Mouse (Mus musculus) ES-Bruce4 (cell line): ENCODE results near the gene Gm10518. TPM values are rescaled to one million over a fixed set of nuclear protein-coding genes. Genes with fewer than 3 reads are reported as not detected.
A peak's percentile ranks its signal among the peaks of the same experiment; 100 is the strongest.

ENCODE experiments used
- H3K27ac ChIP-seq: 2 replicates; pipeline ENCODE4 v1.5.1; 2012; ENCODE audit warnings: low read length, inconsistent platforms; ENCODE audit not compliant: insufficient read depth
- H3K27me3 ChIP-seq: 2 replicates; pipeline ENCODE4 v1.6.1; 2012; ENCODE audit warnings: mild to moderate bottlenecking, low read length, inconsistent platforms; ENCODE audit not compliant: control insufficient read depth, poor library complexity, insufficient read depth, severe bottlenecking
- H3K36me3 ChIP-seq: 2 replicates; pipeline ENCODE4 v1.6.1; 2012; ENCODE audit warnings: inconsistent platforms, mild to moderate bottlenecking, low read length, moderate library complexity; ENCODE audit not compliant: control insufficient read depth, poor library complexity, insufficient read depth, severe bottlenecking
- H3K4me1 ChIP-seq: one replicate; pipeline ENCODE4 v1.8.1; 2011; ENCODE audit warnings: low read length; ENCODE audit not compliant: control insufficient read depth, insufficient read depth
- H3K4me3 ChIP-seq: 2 replicates; pipeline ENCODE4 v1.5.1; 2011; ENCODE audit warnings: low read depth, mild to moderate bottlenecking, low read length
- H3K9ac ChIP-seq: 2 replicates; pipeline ENCODE4 v1.6.1; 2012; ENCODE audit warnings: low read depth, mild to moderate bottlenecking, inconsistent platforms; ENCODE audit not compliant: poor library complexity, severe bottlenecking
- H3K9me3 ChIP-seq: replicated peaks from 2 replicates; pipeline ENCODE4 v1.6.1; 2012; ENCODE audit warnings: mild to moderate bottlenecking, low read length, inconsistent platforms; ENCODE audit not compliant: control insufficient read depth, poor library complexity, insufficient read depth, severe bottlenecking
- CTCF ChIP-seq: IDR thresholded peaks from one replicate; pipeline ENCODE4 v1.8.1; 2011; ENCODE audit warnings: low read depth, low read length
- EP300 ChIP-seq: IDR thresholded peaks from 2 replicates; pipeline ENCODE4 v1.6.1; 2011; ENCODE audit warnings: low read depth, low read length; ENCODE audit not compliant: insufficient read depth
- POLR2A ChIP-seq: IDR thresholded peaks from one replicate; pipeline ENCODE4 v1.8.1; 2011; ENCODE audit warnings: low read length; ENCODE audit not compliant: insufficient read depth
- polyA plus RNA-seq: library from polyadenylated mRNA; stranded (reverse); fragments of >200 nt; gene quantifications from 2 replicates; pipeline ENCODE4 v1.2.4, GENCODE M21; 2011; ENCODE audit warnings: low read depth; ENCODE audit not compliant: missing spikeins, insufficient read depth, insufficient read length

The Gm10518 gene
- polyA plus RNA-seq, result not detected in 2 replicates

- no peaks in the 10 kb centered on the region for H3K4me1 ChIP-seq
- H3K27ac ChIP-seq, result peak within 1 kb of the TSS; percentile 90
- no peaks in the 10 kb centered on the region for H3K9me3 ChIP-seq
- H3K9ac ChIP-seq, result peak within 1 kb of the TSS; percentile 97
- peak within 1 kb of the TSS; percentile 87 for H3K4me3 ChIP-seq
- peaks cover 15% of the 10 kb centered on the region for H3K36me3 ChIP-seq
- no peaks in the 10 kb centered on the region for H3K27me3 ChIP-seq
- no peak for TF ChIP-seq CTCF
- no peak for TF ChIP-seq POLR2A
- no peak for TF ChIP-seq EP300
Observed at GRCm38 (mm10) chr1:179802610-179803512, at the start of gene Gm10518. Gm10518 (plus strand) TSS chr1:179803376.

- TF ChIP-seq POLR2A, result no peak
- TF ChIP-seq CTCF, result no peak
- no peak for TF ChIP-seq EP300
- Histone ChIP-seq H3K4me3 (no peak overlapping the region), H3K36me3 (peaks cover 69% of the 10 kb centered on the region), H3K9ac (no peak overlapping the region), H3K9me3 (no peaks in the 10 kb centered on the region), H3K27ac (no peak overlapping the region), H3K4me1 (no peaks in the 10 kb centered on the region), H3K27me3 (no peaks in the 10 kb centered on the region)
Observed at GRCm38 (mm10) chr1:179756477-179756876, 46.7 kb upstream of the Gm10518 start.

- H3K4me3 ChIP-seq, result no peak overlapping the region
- H3K4me1 ChIP-seq, result no peaks in the 10 kb centered on the region
- no peak overlapping the region for H3K27ac ChIP-seq
- H3K36me3 ChIP-seq, result peaks cover 65% of the 10 kb centered on the region
- H3K9ac ChIP-seq, result no peak overlapping the region
- no peaks in the 10 kb centered on the region for H3K9me3 ChIP-seq
- TF ChIP-seq EP300 (no peak), CTCF (no peak), POLR2A (no peak)
- no peaks in the 10 kb centered on the region for H3K27me3 ChIP-seq
Observed at GRCm38 (mm10) chr1:179760086-179760485, 43.1 kb upstream of the Gm10518 start.

GRCm38 (mm10) chr1:179760553-179760952, 42.6 kb upstream of the Gm10518 start:
- Histone ChIP-seq H3K36me3 (peaks cover 64% of the 10 kb centered on the region), H3K4me1 (no peaks in the 10 kb centered on the region), H3K9ac (no peak overlapping the region), H3K9me3 (no peaks in the 10 kb centered on the region), H3K27ac (no peak overlapping the region), H3K4me3 (no peak overlapping the region), H3K27me3 (no peaks in the 10 kb centered on the region)
- no peak for TF ChIP-seq EP300
- TF ChIP-seq CTCF, result no peak
- TF ChIP-seq POLR2A, result no peak

- H3K27ac ChIP-seq, result no peak overlapping the region
- H3K9me3 ChIP-seq, result no peaks in the 10 kb centered on the region
- H3K27me3 ChIP-seq, result no peaks in the 10 kb centered on the region
- peaks cover 82% of the 10 kb centered on the region for H3K36me3 ChIP-seq
- H3K4me1 ChIP-seq, result no peaks in the 10 kb centered on the region
- TF ChIP-seq EP300, result no peak
- no peak for TF ChIP-seq CTCF
- TF ChIP-seq POLR2A, result no peak
- H3K9ac ChIP-seq, result no peak overlapping the region
- H3K4me3 ChIP-seq, result no peak overlapping the region
Observed at GRCm38 (mm10) chr1:179776831-179777230, 26.3 kb upstream of the Gm10518 start.

GRCm38 (mm10) chr1:179784098-179784497, 19.1 kb upstream of the Gm10518 start:
- Histone ChIP-seq H3K9ac (no peak overlapping the region), H3K27ac (no peak overlapping the region), H3K4me3 (no peak overlapping the region), H3K27me3 (no peaks in the 10 kb centered on the region), H3K9me3 (0 out of 2 replicates have a peak, but pooled peaks cover 3% of the 10 kb centered on the region), H3K36me3 (peaks cover 79% of the 10 kb centered on the region), H3K4me1 (no peaks in the 10 kb centered on the region)
- TF ChIP-seq EP300 (no peak), CTCF (no peak), POLR2A (no peak)
